Mouse (Mus musculus) right cerebral cortex, adult 2 months (tissue): ENCODE measurements around the gene Ttc1.
A peak's percentile ranks its signal among the peaks of the same experiment; 100 is the strongest.

Experiments
- DNase-seq, 2 experiments: peaks; one replicate each; pipeline ENCODE4 v3.0.0; 2021 to 2022; ENCODE audit warnings: low spot score in 2 of 2

Ttc1 gene

DNA sequence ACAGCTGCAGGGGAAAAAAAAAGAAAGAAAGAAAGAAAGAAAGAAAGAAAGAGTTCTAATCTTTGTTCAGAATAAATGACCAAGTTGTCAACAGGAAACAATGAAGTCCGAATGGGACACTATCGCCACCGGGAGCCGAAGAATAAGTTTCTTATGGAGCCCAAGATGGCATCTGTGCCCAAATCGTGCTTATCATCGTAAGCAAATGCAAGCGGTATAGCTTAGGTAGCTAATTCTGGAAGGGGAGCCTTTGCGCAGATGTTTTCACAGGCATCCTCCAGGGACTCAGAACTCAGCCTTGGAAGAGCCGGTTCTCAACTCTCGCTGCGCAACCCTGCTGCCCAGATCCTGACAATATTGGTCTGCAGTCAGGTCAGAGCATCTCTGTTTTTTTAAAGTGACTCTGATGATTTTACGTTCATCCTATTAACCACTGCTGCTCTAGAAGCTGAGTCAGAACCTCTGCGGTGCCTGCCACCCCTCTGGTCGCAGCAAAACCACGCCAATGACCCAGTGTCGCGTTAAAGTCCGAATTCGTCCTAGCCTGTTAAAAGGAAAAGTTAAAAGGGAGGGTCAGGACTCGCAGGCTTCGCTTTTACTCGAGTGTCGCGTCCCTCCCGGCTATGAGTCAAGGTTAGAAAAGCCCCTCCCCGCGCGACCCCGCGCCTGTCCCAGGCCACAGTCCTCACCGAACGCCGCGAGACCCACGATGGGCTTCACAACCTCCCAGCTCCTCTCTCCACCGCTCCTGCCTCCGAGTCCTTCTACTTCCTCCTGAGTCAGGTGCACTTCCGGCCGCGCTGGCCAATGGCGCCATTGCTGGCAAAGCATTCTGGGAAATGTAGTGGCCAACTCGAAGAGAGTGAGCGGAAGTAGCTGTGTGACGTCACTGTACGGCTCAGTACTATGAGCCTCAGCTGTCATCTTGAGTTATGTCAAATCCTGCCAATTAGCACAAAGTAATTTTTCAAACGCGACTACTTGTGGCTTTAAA, at the start of gene Ttc1:
TSS of gene Ttc1 (minus strand) at position 776 of the 994 bp plus-strand sequence.
- peak; percentile 99 for DNase-seq

DNA sequence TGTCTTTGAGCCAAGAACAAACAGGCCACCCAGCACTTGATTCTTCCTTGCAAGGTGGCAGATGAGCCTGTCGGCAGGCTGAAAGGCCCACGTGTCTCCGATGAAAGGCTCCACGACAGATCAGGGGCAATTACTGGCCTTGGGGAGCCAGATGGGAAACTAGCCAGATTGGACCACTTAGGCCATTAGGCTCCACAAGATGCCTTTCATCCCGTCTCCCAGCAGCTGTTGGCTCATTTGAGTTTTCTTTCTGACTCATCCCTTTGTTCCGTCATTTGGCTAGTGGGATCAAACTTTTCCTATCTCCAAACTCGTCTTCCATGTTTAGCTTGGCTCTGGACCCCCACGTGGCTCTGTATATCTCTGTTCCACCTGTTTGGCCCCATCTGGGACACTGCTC, 48.2 kb upstream of the Ttc1 start:
- DNase-seq, result no peak

DNA sequence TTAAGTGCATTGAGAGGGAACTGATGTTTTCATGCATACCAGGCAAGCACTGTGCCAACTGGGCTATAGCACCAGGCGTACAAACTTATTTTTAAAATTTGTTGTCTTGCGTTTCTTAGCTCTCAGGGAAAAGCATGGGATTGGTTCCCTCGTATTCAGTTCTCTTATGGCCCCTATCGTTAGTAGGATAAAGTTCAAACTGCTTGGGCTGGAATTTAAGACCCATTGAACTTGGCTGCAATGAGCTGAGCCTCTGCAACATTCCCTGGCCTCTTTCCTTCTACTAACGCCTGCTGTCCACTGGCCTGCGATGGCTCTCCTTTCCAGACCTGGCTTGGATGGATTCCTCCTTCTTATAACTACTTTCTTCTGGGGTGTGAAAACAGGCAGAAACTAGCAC, 42.6 kb upstream of the Ttc1 start:
- DNase-seq, result no peak

DNA sequence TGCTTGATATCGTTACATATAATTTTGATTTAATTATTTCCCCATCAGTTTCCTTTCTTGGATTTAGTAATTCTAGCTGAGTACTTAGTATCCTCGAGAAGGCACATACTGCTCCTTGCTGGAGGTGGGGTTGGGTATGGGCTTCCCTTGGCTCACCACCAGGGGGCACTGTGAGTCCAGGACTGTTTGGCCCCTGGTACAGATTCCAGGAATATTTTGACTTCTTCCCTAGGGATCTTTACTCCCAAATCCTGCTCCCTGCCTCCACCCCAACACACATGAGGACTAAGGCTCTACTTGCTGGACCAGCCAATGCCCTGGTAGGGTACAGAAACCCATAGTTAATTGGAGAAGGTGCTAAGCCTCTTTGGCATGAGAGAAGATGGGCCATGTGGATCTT, 36.0 kb upstream of the Ttc1 start:
- peak; percentile 78 to 83 for DNase-seq

DNA sequence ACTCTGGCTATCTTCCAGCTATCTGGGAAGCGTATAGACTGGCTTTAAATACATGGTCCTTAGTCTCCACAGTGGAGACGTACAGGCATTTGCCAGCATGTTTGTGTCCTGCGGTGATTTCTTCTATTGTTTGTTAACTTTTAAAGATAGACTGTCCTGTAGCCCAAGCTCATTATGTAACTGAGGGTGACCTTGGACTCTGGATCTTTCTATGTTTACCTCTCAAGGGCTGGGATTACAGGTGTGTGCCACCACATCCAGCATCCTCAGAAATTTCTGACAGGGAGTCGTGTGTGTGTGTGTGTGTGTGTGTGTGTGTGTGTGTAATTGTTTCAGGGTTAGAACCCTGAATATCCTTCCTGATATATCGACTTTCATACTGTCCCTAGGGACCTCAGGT, 35.3 kb upstream of the Ttc1 start:
- no peak for DNase-seq

DNA sequence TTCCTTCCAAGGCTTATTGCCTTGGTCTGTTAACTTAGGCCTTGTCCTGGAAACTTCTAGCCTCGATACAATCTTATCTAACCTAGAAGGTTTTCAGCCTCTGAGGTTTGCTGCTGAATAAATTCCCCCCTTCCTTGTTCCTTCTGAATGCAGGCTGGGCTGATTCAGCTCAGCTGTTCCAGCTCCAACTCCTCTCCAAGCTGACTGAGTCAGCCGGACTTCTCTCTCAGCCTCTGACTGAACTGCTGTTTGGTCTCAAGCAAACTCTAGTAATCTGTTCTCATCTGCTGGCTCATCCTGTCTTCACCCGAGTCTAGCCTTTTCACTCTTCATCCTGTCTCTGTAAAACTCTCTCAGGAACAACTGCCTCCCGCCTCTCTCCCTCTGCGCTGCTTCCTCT, 31.7 kb upstream of the Ttc1 start:
- no peak for DNase-seq

DNA sequence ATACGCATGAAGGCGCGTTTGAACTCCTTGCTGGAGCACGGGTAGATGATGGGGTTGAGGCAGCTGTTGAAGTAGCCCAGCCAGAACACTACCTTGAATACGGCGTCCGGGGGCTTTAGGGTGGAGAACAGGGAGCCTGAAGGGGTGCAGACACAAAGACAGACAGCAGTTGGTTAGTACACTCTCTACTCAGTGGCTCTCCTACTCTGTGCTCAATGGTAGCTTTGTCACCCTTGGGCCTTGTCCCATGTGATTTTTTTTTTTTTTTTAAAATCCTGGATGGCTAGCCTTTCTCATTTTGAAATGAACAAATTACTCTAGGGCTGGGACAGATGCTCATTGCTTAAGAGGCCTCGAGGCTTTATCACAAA, 28.5 kb upstream of the Ttc1 start:
- DNase-seq, result no peak

DNA sequence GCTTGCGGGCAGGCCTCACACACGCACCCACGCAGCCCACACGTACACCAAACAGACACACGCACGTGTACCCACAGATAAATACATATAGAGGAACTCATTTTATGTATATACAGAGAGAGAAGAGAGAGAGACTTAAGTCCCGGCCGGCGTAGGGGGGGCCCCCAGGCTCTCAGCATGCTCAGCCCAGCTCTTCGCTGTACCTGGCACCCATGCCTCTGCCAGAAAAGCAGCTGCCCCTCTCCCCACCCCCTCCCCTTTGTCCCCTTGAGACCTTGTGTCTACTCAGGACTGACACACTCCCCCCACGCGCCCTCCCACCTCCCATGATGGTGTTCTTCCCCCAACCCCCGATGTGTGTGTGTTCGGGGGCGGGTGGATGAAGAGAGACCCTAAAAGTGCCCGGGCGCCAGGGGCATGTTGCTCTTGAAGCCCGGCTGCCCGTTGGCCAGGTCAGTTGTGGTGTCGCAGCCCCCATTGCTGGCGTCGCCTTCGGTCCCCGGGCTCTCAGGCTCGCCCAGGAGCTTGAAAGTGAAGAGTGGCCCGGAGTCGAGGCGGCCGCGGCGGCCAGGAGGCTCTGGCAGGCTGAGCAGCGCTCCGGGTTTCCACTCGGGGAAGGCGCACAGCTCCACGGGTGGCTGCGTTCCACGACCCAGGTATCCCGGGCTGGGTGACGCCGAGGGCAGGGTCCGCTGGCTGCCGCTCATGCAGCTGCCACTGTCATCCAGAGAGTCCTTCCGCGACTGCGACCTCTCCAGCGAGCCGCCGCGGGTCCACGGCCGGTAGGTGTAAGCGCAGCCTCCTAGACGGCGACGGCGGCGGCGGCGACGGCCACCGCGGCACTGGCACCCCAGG, 27.9 kb upstream of the Ttc1 start:
- DNase-seq, result no peak

DNA sequence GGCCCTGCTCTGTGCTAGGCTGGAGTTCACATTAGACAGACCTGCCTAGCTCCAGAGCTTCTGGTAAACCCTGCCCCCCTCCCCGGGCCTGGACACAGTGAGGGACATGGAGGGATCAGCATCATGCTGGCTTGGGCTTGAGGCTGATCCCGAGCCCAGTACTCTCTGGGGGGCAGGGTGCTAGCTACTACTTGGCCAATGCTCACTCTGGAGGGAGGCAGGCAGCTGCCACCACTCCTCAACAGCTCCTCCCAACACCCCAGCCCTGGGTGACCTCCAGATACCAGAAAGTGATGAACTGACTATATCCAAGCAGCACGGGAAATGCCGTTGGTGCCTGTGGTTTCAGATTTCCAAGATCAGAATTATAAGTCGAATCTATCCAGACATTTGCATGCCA, 25.9 kb upstream of the Ttc1 start:
- no peak for DNase-seq

DNA sequence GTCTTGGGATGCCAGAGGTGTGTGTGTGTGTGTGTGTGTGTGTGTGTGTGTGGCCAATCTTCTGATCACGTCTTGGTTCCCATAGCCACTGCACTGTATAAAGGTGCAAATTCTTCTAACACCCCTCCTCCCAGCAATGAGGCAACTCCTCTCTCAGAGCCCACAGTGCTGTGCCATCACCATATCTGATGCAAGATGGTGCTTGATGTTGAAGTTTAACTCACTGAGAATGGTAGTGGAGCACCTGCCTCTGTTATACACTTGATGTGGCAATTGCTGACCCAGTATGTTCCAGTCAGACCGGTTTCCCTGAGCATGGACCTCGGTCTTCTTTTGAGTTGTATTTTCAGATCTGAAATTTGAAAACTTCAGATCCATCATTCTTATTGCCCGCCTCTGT, 22.3 kb upstream of the Ttc1 start:
- DNase-seq, result no peak

DNA sequence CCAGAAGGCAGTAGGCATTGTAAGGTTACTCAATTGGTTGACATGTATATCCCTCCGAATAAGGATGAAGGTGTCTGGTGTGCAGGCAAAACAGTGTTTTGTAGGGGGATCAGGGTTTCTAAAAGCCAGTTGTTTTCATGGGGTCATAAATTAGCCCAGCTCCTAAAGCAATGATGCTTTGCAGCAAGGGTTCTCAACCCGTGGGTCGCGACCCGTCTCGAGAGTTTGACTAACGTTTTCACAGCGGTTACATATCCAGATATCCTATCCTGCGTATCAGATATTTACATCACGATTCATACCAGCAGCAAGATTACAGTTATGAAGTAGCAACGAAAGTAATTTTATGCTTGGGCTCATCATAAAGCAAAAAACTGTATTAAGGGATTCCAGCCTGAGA, 19.9 kb upstream of the Ttc1 start:
- no peak for DNase-seq

DNA sequence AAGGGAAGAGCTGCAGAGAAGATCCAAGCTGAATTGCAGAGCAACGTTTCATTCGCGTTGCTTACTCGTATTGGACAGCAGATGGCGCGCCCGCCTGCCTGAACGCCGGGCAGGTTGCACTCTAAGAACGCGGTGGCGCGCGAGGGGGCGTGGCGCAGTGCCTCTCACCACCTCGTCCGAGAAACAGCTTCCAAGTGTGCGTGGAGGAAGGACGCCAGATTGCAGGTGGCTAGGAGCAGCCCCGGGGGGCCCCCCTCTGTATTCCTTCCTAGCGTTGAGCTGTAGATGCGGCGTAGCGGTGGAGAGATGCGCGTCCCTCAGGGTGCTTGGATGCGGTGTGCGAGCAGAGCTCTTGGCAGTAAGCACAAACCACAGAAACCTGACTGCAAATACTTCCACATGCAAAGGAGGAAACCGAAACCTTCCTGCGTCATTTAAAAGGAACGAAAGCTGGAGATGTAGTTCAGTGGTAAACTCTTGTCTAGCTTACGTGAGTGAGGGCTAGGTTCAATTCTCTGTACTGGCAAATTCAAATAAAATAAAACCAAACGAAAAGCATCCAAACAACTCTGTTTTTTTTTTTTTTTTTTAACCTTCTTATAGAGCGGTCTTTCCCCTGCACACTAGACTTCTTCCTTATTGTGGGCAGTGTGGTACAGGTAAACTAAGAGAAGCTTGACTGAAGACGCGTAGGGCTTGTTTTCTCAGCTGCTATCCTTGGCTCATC, 19.3 kb upstream of the Ttc1 start:
- peak; percentile 82 to 87 for DNase-seq

DNA sequence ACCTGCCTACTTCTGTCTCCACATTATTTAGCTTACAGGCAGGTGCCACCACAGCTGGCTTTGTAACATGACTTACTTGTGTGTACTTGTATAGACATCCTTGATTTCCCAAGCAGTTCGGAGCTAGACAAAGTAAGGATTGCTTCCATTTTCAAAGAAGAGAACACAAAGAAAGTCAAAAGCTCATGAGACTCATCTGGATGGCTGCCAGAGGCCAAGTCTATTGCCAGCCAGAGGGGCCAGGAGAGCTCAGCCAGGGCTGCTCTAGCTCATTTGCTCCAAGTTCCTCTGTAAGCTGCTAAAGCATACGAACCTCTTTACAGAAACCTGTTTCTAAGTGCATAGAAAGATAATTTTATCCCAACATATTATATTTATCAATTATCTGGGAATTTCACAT, 10.6 kb upstream of the Ttc1 start:
- DNase-seq, result no peak

DNA sequence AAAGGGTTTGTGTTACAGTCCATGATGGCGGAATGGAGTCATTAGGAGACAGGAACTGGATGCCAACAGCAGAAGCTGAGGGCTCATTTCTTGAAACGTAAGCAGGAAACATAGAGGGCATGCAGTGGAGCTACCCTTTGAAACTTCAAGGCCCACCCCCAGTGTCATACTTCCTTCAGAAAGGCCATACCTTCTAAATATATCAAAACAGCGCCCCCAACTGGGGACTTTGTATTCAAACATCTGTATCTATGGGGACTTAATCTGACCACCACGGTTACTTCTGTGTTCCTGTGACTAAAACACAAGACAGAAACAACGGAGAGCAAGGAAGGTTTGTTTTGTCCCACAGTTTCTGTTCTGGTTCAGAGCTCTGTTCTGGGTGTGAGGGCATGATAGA, 7.6 kb upstream of the Ttc1 start:
- DNase-seq, result no peak

DNA sequence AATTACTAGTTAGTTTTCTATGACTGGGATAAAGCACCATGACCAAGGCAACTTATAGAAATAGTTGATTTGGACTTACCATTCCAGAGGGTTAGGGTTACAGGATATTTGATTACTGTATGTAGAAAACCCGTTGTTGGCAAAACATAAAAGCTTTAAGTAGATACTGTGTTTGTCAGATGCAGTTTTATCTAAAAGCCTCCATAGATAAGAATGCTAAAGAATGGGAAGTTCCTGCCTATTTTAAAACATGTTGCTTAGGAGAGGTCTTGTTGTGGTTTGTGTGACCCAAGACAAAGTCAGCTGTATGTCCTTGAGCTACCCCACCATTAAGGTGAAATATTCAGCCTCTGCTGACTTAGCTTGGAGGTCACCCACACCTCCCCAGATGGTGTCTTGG, 6.8 kb upstream of the Ttc1 start:
- no peak for DNase-seq

DNA sequence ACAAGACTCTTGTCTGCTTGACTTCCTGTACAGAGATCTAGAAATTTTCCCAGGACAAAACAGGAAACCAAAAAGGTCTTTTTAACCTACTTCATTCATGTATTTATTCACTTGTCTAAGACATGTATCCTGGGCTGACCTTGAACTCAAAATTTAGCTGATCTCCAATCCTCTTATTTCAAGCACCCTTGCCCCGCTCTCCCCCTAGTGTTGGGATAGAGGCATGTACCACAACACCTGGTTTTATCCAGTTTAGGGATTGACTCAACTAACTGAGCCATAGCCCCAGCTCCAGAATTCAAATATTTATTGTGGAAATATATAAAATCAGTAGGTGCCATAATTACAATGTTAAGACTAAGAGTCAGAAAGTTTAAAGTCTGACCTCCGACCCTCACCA, 3.7 kb upstream of the Ttc1 start:
- no peak for DNase-seq

DNA sequence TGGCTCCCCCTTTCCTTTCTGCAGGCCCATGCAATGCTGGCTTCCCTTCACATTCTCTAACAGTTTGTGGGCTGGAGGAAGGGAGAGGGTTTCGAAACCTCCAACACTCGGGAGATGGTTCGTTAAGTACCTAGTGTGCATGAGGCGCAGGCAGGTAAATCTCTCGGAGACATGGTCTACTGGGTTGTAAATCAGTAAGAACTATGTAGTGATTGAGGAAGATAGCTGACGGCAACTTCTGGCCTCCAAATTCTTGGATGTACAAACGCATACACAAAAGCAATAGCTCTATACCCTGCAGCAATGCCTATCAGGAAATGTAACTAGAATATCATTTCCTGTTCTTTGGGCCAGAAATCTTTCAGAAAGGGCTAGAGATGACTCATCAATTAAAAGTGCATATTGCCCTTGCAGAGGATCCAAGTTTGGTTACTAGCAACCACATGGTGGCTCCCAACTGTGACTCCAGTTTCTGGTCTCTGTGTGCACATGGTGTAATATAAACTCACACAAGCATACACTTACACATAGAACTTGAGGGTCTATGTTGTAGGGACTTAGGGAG, 19.0 kb downstream of the Ttc1 start:
- DNase-seq, result no peak

DNA sequence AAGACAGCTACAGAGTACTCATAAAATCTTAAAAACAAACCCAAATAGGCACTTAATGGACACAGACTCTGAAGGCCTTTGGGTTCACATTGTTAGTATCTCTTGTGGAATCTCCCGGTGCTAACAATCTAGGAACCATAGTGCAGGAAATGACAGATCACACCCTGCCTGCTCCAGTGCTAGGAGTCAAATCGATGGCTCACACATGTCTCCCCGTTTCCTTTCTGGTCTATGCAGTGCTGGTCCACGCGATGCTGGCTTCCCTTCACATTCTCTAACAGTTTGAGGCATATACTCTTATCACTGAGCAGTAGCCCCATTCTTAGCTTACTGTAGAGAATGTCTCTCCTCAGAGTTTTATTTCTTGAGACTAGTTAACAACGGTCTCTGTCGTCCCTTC, 20.0 kb downstream of the Ttc1 start:
- DNase-seq, result no peak

DNA sequence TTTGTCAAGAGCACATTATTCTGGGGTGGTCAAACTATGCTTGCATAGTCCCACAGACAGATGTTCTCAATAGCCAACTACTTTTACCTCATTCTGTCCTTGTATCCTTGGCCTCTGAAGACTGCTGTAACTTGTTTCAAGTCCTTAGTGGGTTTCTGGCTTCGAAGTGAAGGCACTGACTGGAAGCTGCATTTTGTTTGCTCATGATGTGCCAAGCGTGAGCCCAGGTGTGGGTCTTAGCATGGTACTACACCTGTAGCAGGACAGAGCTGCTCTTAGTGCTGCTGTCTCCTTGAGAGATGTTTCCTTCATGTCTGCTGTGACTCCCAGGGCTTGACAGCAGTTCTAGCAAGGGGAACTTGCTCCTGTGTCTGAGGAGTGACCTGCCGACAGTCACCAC, 24.4 kb downstream of the Ttc1 start:
- no peak for DNase-seq

DNA sequence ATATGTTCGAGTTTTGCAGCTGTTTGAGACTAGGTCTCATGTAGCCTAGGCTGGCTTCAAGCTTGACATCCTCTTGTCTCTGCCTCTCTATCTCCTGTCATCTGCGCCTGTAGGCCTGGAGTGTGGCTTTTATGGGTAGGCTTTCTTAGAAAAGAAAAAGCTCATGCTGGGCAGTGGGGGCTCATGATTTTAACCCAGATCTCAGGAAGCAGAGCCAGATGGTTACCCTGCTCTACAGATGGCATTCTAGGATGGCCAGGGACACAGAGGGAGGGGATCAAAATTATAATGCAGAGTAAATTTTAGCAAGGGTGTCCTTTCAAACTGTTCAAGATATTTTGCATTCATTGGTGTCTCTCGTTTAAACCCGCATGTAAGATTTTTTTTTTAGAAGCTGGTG, 35.6 kb downstream of the Ttc1 start:
- DNase-seq, result no peak

DNA sequence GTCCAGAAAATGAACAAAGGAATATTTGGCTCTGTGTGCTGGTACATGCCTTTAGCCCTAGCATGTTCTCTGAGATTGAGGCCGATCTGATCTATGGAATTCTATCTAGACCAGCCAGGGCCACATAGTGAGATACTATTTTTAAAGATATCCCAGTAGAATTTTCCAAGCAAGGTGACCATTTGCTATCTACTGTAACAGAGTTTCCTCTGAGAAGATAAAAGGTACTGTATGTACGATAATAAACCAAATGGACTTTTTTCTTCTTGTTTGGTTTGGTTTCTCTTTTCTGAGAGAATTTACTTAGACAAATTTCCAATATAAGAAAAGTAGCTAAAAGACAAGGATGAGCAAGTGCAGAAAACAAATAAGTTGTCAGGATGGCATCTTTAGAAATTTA, 39.4 kb downstream of the Ttc1 start:
- no peak for DNase-seq

DNA sequence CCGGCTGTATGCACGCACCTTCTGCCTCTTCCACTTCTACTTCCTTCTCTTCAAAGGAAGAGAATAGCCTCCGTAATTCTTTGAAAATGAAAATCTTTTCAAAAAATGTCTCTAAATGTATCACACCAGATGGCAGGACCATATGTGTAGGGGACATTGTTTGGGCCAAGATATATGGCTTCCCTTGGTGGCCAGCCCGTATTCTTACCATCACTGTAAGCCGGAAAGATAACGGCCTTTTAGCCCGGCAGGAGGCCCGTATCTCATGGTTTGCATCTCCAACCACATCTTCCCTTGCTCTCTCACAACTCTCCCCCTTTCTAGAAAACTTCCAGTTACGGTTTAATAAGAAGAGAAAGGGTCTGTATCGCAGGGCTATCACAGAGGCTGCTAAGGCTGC, 42.1 kb downstream of the Ttc1 start:
- no peak for DNase-seq
